Mouse (Mus musculus) G1E (cell line): ENCODE data around the gene Ankrd61. TPM values are rescaled to one million over a fixed set of nuclear protein-coding genes. Genes with fewer than 3 reads are reported as not detected.

Experiments used
- ATAC-seq: 2 replicates; pipeline ENCODE4 v1.8.0; 2016; ENCODE audit warnings: mild to moderate bottlenecking; ENCODE audit not compliant: insufficient number of reproducible peaks, poor library complexity, low FRiP score, severe bottlenecking; ENCODE audit errors: extremely low read depth
- DNase-seq: peaks from one replicate; pipeline ENCODE4 v3.0.0; 2012; ENCODE audit warnings: low spot score
- H3K27me3 ChIP-seq: 2 replicates; pipeline ENCODE4 v1.6.1; 2012; ENCODE audit warnings: mild to moderate bottlenecking, low read length, inconsistent platforms; ENCODE audit not compliant: insufficient read depth
- H3K36me3 ChIP-seq: replicated peaks from 2 replicates; pipeline ENCODE3; 2012; ENCODE audit warnings: mild to moderate bottlenecking, inconsistent platforms
- H3K4me1 ChIP-seq: 2 replicates; pipeline ENCODE4 v1.6.1; 2012; ENCODE audit warnings: low read depth, low read length, inconsistent platforms, mixed read lengths; ENCODE audit not compliant: insufficient read depth
- H3K4me3 ChIP-seq: 2 replicates; pipeline ENCODE4 v1.5.1; 2012; ENCODE audit warnings: low read depth, mild to moderate bottlenecking, inconsistent platforms, low read length, moderate library complexity, mixed read lengths
- H3K9me3 ChIP-seq: replicated peaks from 2 replicates; pipeline ENCODE4 v1.6.1; 2012; ENCODE audit warnings: inconsistent platforms
- CTCF ChIP-seq: IDR thresholded peaks from 2 replicates; pipeline ENCODE4 v1.5.1; 2012; ENCODE audit warnings: low read depth, low read length, inconsistent platforms, mixed read lengths
- GATA1 ChIP-seq: IDR thresholded peaks from 2 replicates; pipeline ENCODE4 v1.6.1; 2012; ENCODE audit warnings: borderline replicate concordance, low read length, inconsistent platforms, mixed read lengths
- GATA2 ChIP-seq: IDR thresholded peaks from 2 replicates; pipeline ENCODE4 v1.6.1; 2012; ENCODE audit warnings: low read depth, low read length, inconsistent platforms, borderline replicate concordance
- POLR2AphosphoS5 ChIP-seq: IDR thresholded peaks from 2 replicates; pipeline ENCODE4 v1.6.1; 2012; ENCODE audit warnings: low read depth, low read length, inconsistent platforms; ENCODE audit not compliant: insufficient replicate concordance
- TAL1 ChIP-seq: conservative IDR thresholded peaks from 2 replicates; pipeline ENCODE4 v1.6.1; 2012; ENCODE audit warnings: low read depth, low read length, inconsistent platforms, mixed read lengths
- polyA plus RNA-seq: library from polyadenylated mRNA; stranded (reverse); fragments of >175 nt; gene quantifications from 2 replicates; pipeline ENCODE4 v1.2.3, GENCODE M21; 2012
- total RNA-seq, 2 experiments: library from RNA; stranded (forward) in 1 of 2; stranded (reverse) in 1 of 2; fragments of 200-1000 nt in 1 of 2; fragments of >200 nt in 1 of 2; fragmentation: Nextera tagmentation in 1 of 2; gene quantifications; 2 replicates each; pipeline ENCODE4 v1.2.3; 2014 to 2017

The Ankrd61 gene
- total and polyA plus RNA-seq, 3 experiments, result 0.22 TPM; not detected in 2

DNA sequence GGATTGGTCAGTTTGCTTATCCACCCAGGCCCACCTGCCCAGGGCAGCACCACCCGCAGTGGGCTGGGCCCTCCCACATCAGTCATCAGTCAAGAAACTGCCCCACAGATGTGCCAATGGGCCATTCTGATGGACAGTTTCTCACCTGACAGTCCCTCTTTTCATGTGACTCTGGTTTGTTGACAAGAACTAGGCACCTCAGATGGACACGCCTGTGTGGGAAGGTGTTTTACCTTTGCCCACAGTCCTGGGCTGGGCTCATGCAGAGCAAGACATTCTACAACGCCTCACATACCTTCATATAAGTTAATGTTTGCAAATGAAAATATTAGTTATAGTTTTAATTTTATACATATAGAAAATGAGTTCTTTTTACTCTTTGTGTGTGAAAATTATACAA, 20.6 kb upstream of the Ankrd61 start:
- Histone ChIP-seq H3K4me3 (no peak overlapping the region), H3K27me3 (no peaks in the 10 kb centered on the region), H3K9me3 (no peaks in the 10 kb centered on the region), H3K4me1 (no peaks in the 10 kb centered on the region), H3K36me3 (peaks cover 85% of the 10 kb centered on the region)
- no peak for ATAC-seq
- TF ChIP-seq GATA2 (no peak), GATA1 (no peak), CTCF (no peak), TAL1 (no peak), POLR2AphosphoS5 (no peak)
- no peak for DNase-seq

DNA sequence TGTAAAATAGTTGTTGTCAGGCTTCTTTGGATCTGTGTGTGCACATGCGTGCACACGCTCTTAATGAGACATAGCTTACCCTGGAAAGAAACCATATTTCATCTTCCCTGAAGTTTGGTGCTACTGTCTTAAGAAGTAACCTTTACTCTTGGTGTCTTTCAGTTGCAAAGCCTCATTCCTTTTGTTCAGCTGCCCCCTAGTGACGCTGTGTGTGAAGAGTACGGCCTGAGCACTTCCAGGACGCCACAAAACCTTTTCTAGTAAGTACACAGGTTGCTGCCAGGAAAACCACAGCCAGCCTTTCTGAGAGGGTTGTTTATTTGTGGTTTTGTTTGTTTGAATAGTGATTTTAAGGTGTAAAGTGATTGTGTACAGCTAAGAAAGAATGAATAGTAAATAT, 19.9 kb upstream of the Ankrd61 start:
- Histone ChIP-seq H3K27me3 (no peaks in the 10 kb centered on the region), H3K36me3 (peaks cover 83% of the 10 kb centered on the region), H3K4me1 (peaks cover under 1% of the 10 kb centered on the region; the same call in 1 of the 2 replicates), H3K4me3 (no peak overlapping the region), H3K9me3 (no peaks in the 10 kb centered on the region)
- peak; percentile 49 for ATAC-seq
- TF ChIP-seq CTCF (no peak), TAL1 (no peak), POLR2AphosphoS5 (no peak), GATA1 (no peak)
- peak; percentile 15 for DNase-seq

DNA sequence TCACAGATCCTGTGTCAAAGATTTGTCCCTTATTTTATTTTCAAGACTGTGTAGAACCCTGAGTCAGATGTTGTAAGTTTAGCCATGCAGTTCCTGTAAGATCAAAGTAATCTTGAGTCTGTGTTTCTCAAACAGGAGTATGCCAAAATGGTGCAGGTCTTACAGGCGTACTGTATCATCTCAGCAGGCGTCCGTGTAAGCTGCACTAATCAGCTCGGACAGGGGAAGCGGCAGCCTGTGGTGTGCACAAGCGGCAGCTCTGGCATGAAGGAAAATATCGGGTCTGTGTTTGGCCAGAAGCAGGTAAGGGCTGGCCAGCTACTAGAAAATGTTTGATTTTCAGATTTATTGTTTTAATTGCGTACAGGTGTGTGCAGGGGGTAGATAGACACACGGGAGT, 18.7 kb upstream of the Ankrd61 start:
- peaks cover 4% of the 10 kb centered on the region for H3K4me1 ChIP-seq
- H3K27me3 ChIP-seq, result no peaks in the 10 kb centered on the region
- H3K36me3 ChIP-seq, result peaks cover 76% of the 10 kb centered on the region
- ATAC-seq (no peak), DNase-seq (no peak)
- no peak overlapping the region for H3K4me3 ChIP-seq
- no peak for TF ChIP-seq CTCF
- TF ChIP-seq TAL1, result no peak
- no peak for TF ChIP-seq GATA2
- no peak for TF ChIP-seq POLR2AphosphoS5
- TF ChIP-seq GATA1, result no peak
- no peaks in the 10 kb centered on the region for H3K9me3 ChIP-seq

DNA sequence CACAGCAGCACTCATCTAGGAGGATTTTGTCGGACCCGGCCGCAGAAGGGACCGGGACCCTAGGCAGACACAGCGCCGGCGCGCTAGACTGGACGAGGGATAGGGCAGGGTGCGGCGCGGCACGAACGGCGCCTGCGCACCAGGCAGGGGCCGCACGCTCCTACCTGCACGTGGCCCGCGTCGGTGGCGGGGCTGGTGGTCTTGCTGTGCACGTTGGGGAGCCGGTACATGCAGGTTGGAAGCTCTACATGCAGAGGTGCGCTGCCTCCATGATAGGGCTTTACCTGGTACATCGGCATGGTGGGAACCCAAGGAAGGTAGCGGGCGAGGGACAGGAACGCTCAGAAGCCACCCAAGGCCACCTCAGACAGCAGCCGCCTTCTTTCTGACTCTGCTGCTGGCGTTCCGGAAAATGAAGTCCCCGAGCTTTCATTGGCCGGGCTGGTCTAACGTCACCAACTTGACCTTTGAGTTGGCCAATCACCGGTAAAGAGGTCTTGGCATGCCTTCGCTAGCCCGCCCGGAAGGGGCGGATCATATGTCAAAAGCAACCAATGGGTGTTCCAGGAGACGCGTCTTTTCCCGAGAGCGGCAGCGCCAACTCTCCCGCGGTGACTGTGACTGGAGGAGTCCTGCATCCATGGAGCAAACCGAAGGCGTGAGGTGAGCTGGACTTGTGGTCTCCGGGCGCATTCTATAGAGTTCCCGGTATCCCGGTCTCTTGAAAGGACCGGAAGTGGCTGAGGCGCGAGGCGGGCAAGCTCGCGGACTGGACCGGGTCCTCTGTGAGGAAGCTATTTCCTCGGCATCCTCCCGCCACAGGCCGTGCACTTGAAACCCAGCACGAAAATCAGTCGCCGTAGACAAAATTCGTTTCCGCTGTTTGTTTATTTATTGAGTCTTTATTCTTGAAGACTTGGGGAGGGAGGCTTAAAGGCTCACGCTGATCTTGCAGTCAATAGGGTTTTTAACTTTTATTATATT, 12.2 kb upstream of the Ankrd61 start, which contains the start of the genes Aimp2 and Pms2:
Aimp2 (minus strand) TSS at position 431 of the 984 bp plus-strand sequence.
Pms2 (plus strand) TSS at position 548 of the 984 bp plus-strand sequence.
- Histone ChIP-seq H3K4me3 (peak within 1 kb of the TSS; percentile 82), H3K9me3 (no peaks in the 10 kb centered on the region), H3K27me3 (no peaks in the 10 kb centered on the region), H3K36me3 (peaks cover 57% of the 10 kb centered on the region), H3K4me1 (peaks cover 46% of the 10 kb centered on the region)
- ATAC-seq, result peak; percentile 97
- DNase-seq, result peak; percentile 98
- TF ChIP-seq TAL1 (no peak), GATA1 (no peak), GATA2 (no peak), CTCF (no peak), POLR2AphosphoS5 (no peak)

DNA sequence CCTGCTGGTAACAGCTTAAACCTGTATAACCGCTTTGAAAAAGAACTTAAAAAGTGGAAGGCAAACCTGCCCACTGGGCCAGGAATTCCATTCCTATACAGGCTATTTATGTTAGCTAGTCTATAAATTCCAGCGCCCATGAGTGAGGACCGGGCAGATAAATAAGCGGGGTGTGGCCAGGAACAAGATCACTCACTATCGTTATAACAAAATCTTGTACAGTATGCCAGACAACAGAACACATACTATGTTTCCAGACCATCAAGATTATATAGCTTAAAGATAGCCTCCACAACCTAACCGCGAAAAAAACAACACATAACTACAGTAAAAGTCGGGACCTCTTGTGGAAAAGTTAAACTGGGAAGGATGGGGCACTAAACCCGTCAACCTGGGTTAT, 11.4 kb upstream of the Ankrd61 start:
- no peak for ATAC-seq
- no peak for DNase-seq
- H3K4me3 ChIP-seq, result peak overlapping the region; percentile 82
- H3K36me3 ChIP-seq, result peaks cover 59% of the 10 kb centered on the region
- H3K4me1 ChIP-seq, result peaks cover 54% of the 10 kb centered on the region
- TF ChIP-seq TAL1 (no peak), GATA1 (no peak), GATA2 (no peak), CTCF (no peak), POLR2AphosphoS5 (no peak)
- no peaks in the 10 kb centered on the region for H3K27me3 ChIP-seq
- no peaks in the 10 kb centered on the region for H3K9me3 ChIP-seq

DNA sequence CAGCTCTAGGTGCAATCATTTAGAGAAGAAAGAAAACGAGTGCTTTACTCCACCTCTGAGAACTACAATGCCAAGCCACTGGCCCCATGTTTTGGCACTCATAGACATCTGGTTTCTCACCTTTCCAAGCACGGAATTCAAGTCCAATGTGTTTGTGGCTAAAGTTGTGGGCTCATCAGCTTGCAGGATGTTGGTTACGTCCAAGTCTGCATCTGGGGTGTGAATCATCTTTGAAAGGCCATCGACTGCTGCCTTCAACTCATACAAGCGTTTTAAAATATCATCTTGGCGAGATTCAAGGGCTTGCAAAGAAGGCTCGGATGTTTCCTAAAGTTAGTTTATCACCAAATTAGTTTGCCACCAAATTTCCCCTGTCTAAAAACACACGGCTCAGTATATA, 8.9 kb upstream of the Ankrd61 start:
- Histone ChIP-seq H3K27me3 (no peaks in the 10 kb centered on the region), H3K4me3 (no peak overlapping the region), H3K9me3 (no peaks in the 10 kb centered on the region), H3K36me3 (peaks cover 69% of the 10 kb centered on the region), H3K4me1 (peaks cover 74% of the 10 kb centered on the region)
- TF ChIP-seq POLR2AphosphoS5, result no peak
- no peak for TF ChIP-seq GATA2
- TF ChIP-seq TAL1, result no peak
- no peak for TF ChIP-seq GATA1
- TF ChIP-seq CTCF, result no peak
- DNase-seq, result no peak
- no peak for ATAC-seq
